Mouse (Mus musculus) kidney, adult 9 months (tissue): ENCODE measurements around the gene Gm9767.
A peak's percentile ranks its signal among the peaks of the same experiment; 100 is the strongest.

Experiments used
- DNase-seq: peaks from one replicate; pipeline ENCODE4 v3.0.0; 2022

Gene Gm9767

GRCm38 (mm10) chr10:26077671-26078481 lies at the start of gene Gm9767:
TSS of gene Gm9767 (plus strand) at chr10:26078255.
- DNase-seq: no peak

- DNase-seq: no peak
Observed at GRCm38 (mm10) chr10:26034931-26035330, 43.1 kb upstream of the Gm9767 start.

- DNase-seq: no peak
Observed at GRCm38 (mm10) chr10:26051177-26051576, 26.9 kb upstream of the Gm9767 start.

- no peak for DNase-seq
Observed at GRCm38 (mm10) chr10:26059662-26060307, 18.3 kb upstream of the Gm9767 start.

- DNase-seq: no peak
Observed at GRCm38 (mm10) chr10:26063071-26063470, 15.0 kb upstream of the Gm9767 start.

- no peak for DNase-seq
Observed at GRCm38 (mm10) chr10:26071986-26072385, 6.1 kb upstream of the Gm9767 start.

- DNase-seq: no peak
Observed at GRCm38 (mm10) chr10:26076949-26077348, 1.1 kb upstream of the Gm9767 start.

GRCm38 (mm10) chr10:26078521-26079142 lies 577 bp downstream of the Gm9767 start, which contains the start of gene Tmem200a:
TSS of gene Tmem200a (minus strand) at chr10:26079052.
- peak; percentile 6 for DNase-seq

GRCm38 (mm10) chr10:26079678-26080077 lies 1.6 kb downstream of the Gm9767 start:
- no peak for DNase-seq

- no peak for DNase-seq
Observed at GRCm38 (mm10) chr10:26082081-26082480, 4.0 kb downstream of the Gm9767 start.

GRCm38 (mm10) chr10:26103330-26103982 lies 25.4 kb downstream of the Gm9767 start:
- DNase-seq: no peak

- no peak for DNase-seq
Observed at GRCm38 (mm10) chr10:26114409-26114808, 36.4 kb downstream of the Gm9767 start.

GRCm38 (mm10) chr10:26119067-26119821 lies 41.2 kb downstream of the Gm9767 start:
- DNase-seq: no peak

GRCm38 (mm10) chr10:26119822-26120183 lies 41.7 kb downstream of the Gm9767 start:
- DNase-seq: no peak
